Mouse (Mus musculus): ENCODE results near the gene Btk. TPM values are rescaled to one million over a fixed set of nuclear protein-coding genes. Genes with fewer than 3 reads are reported as not detected.
A peak's percentile ranks its signal among the peaks of the same experiment; 100 is the strongest.

The Btk gene
- polyA plus RNA-seq (2016; fragmentation: Nextera tagmentation; extraction: Ambion mirVana), result 1.2 and 2.2 TPM in 2 replicates

DNA sequence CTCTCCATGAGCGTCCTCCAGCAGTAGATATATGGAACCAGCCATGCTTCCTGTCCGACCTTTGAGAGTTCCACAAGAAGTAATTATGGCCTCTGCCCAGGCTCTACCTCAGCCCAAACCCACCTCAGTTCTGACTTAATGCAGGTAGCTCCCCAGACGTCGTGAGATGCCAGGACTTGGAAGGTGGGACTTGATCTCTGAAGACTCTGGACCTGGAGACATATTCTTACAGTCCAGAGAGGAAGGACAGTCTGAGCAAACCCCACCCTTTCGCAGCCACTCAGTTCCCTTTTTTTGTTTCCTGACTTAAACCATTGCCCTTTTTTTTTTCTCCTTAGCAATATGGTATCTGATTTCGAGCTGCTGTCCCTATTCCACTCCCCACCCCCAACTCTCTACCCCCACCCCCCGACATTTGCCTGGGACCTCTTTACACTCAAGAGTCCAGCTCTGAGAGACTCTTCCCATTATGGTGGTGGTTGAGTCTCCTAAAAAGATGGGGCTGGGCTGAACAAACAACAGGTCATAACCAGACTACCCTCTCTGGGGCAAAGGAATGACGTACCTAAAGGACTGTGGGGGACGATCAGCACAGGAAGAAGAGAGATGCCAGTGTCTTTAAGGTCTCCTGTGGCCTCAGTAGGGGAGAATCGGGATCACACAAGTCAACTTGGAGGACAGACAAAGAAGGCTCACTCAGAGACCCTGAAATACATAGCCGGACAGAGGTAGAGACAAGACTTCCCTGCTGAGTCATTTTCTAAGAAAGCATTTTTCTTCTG is at the start of gene Btk:
Gene Btk, minus strand, starts transcription at position 683 of the 782 bp plus-strand sequence.
- 0 out of 2 replicates have a peak, but pooled peaks cover 8% of the 10 kb centered on the region for H3K4me1 ChIP-seq (replicated peaks)
- no peak within 1 kb of the TSS for H3K27ac ChIP-seq
- H3K36me3 ChIP-seq, result peaks cover 11% of the 10 kb centered on the region; the same call in 1 of the 2 replicates
- no peak within 1 kb of the TSS for H3K4me3 ChIP-seq
- no peaks in the 10 kb centered on the region for H3K9me3 ChIP-seq
- no peak for DNase-seq (ENCODE audit: low spot score)
- H3K27me3 ChIP-seq (ENCODE audit: insufficient read depth, poor library complexity, severe bottlenecking), result no peaks in the 10 kb centered on the region
- WGBS, result 82% methylated on average over 11 of the region's 11 CpGs

DNA sequence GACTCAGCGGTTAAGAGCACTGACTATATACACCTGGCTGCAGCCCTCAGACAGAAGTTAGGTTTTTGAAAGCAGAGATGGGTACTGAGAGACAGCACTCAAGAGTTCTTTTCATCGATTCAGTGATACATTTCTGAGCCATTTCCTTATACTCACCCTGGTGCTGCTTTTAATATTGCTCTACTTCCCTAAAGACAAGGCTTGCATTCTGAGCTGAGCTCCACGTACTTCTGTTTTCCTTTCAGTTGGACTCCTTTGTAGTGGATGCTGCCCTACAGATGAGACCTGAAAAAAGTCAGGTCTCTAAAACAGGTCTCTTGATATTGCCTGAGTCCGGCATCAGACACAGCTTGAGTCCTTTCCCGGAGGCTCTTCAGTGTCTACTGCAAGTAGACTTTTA is 49.3 kb upstream of the Btk start:
- peaks cover 3% of the 10 kb centered on the region; the same call in 1 of the 2 replicates for H3K27me3 ChIP-seq (ENCODE audit: insufficient read depth, poor library complexity, severe bottlenecking)
- no peak for DNase-seq (ENCODE audit: low spot score)
- H3K27ac ChIP-seq, result no peak overlapping the region
- no peak overlapping the region for H3K4me3 ChIP-seq
- WGBS, result 88% methylated on average over 5 of the region's 5 CpGs
- H3K36me3 ChIP-seq, result no peaks in the 10 kb centered on the region
- no peaks in the 10 kb centered on the region for H3K4me1 ChIP-seq (replicated peaks)
- no peaks in the 10 kb centered on the region for H3K9me3 ChIP-seq

DNA sequence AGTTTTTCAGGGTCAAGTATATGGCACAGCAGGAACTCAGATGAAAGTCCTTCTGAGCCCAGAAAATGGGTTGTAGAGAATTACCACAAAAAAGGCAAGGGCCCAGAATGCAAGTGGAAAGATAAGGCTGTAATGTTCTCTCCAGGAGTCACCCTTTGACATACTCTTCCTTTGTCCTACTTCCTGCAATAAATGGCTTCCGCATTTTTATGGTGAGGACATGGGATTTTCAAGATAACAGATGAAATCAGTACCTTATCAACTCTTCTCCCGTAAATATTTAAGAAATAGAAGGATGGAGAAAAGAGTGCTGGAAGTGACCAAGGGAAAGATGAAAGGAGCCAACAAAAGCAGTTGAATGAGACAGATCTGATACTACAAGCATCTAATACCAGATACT is 44.8 kb upstream of the Btk start:
- Histone ChIP-seq H3K27me3 (ENCODE audit: insufficient read depth, poor library complexity, severe bottlenecking) (peaks cover 16% of the 10 kb centered on the region; the same call in 1 of the 2 replicates), H3K27ac (no peak overlapping the region), H3K4me1 (replicated peaks) (no peaks in the 10 kb centered on the region), H3K9me3 (no peaks in the 10 kb centered on the region), H3K36me3 (no peaks in the 10 kb centered on the region), H3K4me3 (no peak overlapping the region)
- 88% methylated on average over 2 of the region's 2 CpGs for WGBS
- no peak for DNase-seq (ENCODE audit: low spot score)

DNA sequence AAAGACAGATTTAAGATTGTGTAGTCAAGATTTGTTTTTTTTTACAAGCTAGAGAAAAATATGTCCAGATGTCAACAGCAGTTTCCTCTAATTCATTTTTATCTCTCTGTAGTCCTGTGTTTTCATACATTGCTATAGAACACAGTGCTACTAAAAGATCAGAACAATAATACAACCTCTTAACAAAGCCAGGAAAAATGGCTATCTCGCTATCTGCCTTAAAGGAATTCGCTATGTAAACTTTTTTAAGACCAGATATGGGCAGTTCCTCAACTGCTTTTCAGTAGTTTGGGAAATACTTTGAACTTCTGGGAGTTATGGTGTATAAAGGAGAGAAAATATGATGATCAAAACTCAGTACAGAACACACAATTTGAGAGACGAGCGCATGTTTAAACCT is 40.0 kb upstream of the Btk start:
- no peak overlapping the region for H3K27ac ChIP-seq
- no peaks in the 10 kb centered on the region for H3K36me3 ChIP-seq
- DNase-seq (ENCODE audit: low spot score), result no peak
- no peaks in the 10 kb centered on the region for H3K9me3 ChIP-seq
- H3K27me3 ChIP-seq (ENCODE audit: insufficient read depth, poor library complexity, severe bottlenecking), result peaks cover 39% of the 10 kb centered on the region
- H3K4me1 ChIP-seq (replicated peaks), result peaks cover 11% of the 10 kb centered on the region; the same call in 1 of the 2 replicates
- 93% methylated on average over 4 of the region's 4 CpGs for WGBS
- no peak overlapping the region for H3K4me3 ChIP-seq

DNA sequence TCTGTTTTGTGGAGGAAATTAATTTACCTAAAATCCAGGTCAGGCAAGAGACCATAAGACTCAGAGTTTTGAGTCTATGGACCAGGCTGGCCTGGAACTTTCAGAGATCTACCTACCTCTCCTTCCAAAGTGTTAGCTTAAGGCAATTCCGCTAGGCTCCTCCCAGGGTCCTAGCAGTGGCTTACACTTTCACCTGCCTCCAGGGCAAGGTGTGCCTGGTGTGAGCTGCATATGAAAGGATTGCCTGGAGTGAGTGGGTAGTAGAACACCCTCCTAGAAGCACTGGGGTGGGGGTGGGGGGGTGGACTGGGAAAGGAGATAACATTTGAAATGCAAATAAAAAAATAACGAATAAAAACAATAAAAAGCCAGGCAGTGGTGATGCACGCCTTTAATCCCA is 38.3 kb upstream of the Btk start:
- Histone ChIP-seq H3K27ac (no peak overlapping the region), H3K36me3 (no peaks in the 10 kb centered on the region), H3K4me1 (replicated peaks) (peaks cover 11% of the 10 kb centered on the region; the same call in 1 of the 2 replicates), H3K27me3 (ENCODE audit: insufficient read depth, poor library complexity, severe bottlenecking) (peaks cover 50% of the 10 kb centered on the region), H3K9me3 (no peaks in the 10 kb centered on the region), H3K4me3 (no peak overlapping the region)
- 80% methylated on average over 3 of the region's 3 CpGs for WGBS
- no peak for DNase-seq (ENCODE audit: low spot score)

DNA sequence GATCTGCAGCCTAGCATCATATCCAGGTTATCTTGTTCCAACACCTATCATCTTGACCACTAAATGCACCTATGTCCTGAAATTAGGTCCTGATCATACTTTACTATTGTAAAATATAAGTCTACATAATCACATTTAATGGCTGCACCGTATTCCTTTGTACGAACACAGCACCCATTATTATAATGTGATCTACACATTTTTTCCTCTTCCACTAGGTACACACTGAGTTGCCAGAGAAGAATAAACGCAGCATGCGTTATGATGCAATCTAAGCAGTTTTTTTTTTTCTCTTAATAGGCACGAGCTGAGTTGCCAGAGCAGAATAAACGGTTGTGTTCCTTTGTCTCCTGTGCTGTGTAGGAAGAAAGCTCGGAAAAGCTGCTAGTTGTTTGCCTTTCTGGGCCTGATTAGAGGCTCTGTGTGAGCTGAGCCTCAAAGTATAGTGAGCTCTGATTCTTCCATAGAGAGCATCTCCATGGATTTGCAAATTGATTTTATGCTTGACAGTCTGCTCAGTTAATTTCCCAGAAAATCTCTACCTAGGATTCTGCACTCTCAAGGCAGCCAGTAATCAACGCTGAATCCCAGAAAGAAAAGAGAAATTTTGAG is 37.0 kb upstream of the Btk start:
- DNase-seq (ENCODE audit: low spot score), result peak; percentile 12
- Histone ChIP-seq H3K27ac (peak overlapping the region; percentile 69), H3K36me3 (no peaks in the 10 kb centered on the region), H3K9me3 (no peaks in the 10 kb centered on the region), H3K27me3 (ENCODE audit: insufficient read depth, poor library complexity, severe bottlenecking) (peaks cover 45% of the 10 kb centered on the region), H3K4me3 (no peak overlapping the region), H3K4me1 (replicated peaks) (peaks cover 11% of the 10 kb centered on the region; the same call in 1 of the 2 replicates)
- 44% methylated on average over 8 of the region's 8 CpGs for WGBS

DNA sequence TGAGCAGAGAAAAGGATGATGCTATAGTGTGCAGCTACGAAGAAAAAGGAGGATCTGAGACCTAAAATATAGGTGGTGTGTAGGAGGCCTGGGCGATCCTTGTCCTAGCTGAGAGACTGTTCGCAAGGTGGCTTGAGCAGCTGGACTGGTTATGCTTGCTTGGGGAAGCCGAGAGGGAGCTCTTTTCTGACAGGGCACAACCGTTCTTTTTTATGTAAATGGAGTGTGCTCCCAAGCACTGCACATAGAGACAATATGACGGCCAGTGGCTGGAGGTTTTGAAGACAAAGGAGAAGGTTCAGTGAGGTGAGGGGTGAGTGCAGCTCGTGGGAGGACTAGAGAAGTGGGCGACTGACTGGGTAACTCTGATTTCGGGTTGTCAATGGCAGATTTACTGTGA is 36.3 kb upstream of the Btk start:
- H3K9me3 ChIP-seq, result no peaks in the 10 kb centered on the region
- no peaks in the 10 kb centered on the region for H3K36me3 ChIP-seq
- H3K27me3 ChIP-seq (ENCODE audit: insufficient read depth, poor library complexity, severe bottlenecking), result peaks cover 45% of the 10 kb centered on the region
- peak overlapping the region; percentile 69 for H3K27ac ChIP-seq
- peaks cover 11% of the 10 kb centered on the region; the same call in 1 of the 2 replicates for H3K4me1 ChIP-seq (replicated peaks)
- peak; percentile 31 for DNase-seq (ENCODE audit: low spot score)
- 39% methylated on average over 9 of the region's 9 CpGs for whole genome bisulfite sequencing
- H3K4me3 ChIP-seq, result no peak overlapping the region

DNA sequence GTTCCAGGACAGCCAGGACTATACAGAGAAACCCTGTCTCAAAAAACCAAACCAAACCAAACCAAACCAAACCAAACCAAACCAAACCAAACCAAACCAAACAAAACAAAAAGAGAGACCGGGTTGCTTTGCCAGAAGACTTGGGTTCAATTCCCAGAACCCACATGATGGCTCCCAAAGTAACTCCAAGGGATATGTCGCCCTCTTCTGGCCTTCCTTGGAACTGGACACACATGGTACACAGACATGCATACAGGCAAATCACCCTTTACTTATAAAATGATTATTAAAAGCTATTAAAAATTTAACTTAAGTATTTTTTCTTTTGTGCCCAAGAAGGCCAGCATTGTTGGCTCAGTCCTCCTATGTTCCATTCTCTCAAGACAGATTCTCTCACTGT is 30.9 kb upstream of the Btk start:
- Histone ChIP-seq H3K4me3 (no peak overlapping the region), H3K27me3 (ENCODE audit: insufficient read depth, poor library complexity, severe bottlenecking) (peaks cover 20% of the 10 kb centered on the region; the same call in 1 of the 2 replicates), H3K4me1 (replicated peaks) (peaks cover 9% of the 10 kb centered on the region; the same call in 1 of the 2 replicates), H3K27ac (no peak overlapping the region), H3K9me3 (no peaks in the 10 kb centered on the region), H3K36me3 (no peaks in the 10 kb centered on the region)
- 71% methylated on average over 2 of the region's 2 CpGs for WGBS
- no peak for DNase-seq (ENCODE audit: low spot score)

DNA sequence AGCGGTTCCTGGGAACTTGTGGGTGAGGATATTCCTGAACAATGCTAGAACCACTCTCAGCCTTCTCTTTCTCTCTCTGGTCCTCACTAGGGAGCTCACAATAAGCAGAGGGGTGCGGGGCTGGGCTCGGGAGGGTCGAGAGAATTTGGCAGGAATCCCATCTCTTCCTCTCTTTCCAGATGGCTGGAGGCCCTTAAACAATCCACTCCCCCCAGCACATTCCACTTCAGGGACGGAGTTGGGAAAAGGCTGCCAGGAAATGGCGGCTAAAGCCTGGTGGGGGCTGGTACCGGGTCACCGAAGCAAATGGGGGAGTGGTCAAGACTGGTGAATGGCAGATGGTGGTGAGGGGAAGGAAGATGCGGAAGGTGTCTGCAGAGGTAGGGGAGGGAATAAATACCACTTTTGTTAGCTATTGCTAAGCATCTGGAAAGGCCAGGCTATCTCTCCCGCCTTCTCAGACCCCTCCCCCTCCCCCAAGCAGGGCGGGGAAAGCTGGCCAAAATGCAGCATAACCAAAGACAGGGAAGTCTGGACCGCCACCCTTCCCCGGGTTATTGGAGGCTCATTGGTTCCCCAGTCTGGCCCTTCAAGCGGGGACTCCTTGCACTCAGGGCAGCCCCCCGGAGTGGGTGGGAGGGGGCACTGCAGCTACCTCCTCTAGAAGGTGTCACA is 29.1 kb upstream of the Btk start:
- peaks cover 9% of the 10 kb centered on the region; the same call in 1 of the 2 replicates for H3K4me1 ChIP-seq (replicated peaks)
- 0 out of 2 replicates have a peak, but pooled peaks cover 2% of the 10 kb centered on the region for H3K27me3 ChIP-seq (ENCODE audit: insufficient read depth, poor library complexity, severe bottlenecking)
- 21% methylated on average over 15 of the region's 15 CpGs for WGBS
- peak; percentile 73 for DNase-seq (ENCODE audit: low spot score)
- no peaks in the 10 kb centered on the region for H3K9me3 ChIP-seq
- peaks cover 1% of the 10 kb centered on the region; the same call in 1 of the 2 replicates for H3K36me3 ChIP-seq
- H3K27ac ChIP-seq, result peak overlapping the region; percentile 88
- peak overlapping the region; percentile 43 for H3K4me3 ChIP-seq

DNA sequence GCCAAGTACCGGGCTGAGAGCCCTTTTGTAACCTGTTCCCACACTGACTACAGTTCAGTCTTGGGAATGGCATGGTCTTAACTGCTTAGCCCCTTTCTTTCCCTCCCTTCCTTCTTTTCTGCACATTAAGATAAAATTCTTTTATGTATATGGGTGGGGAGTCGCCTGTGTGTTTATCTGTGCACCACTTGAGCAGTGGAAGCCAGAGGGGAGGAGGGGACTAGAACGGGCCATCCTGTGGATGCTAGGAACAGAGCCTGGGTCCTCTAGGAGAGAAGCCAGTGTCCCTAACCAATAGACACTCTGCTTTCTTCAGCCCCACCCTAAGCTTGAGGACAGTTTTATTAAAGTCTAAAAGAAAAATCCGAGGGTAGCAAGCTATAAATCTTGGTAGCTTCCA is 27.6 kb upstream of the Btk start:
- Histone ChIP-seq H3K36me3 (peaks cover 6% of the 10 kb centered on the region; the same call in 1 of the 2 replicates), H3K27me3 (ENCODE audit: insufficient read depth, poor library complexity, severe bottlenecking) (no peaks in the 10 kb centered on the region), H3K4me1 (replicated peaks) (peaks cover 9% of the 10 kb centered on the region; the same call in 1 of the 2 replicates), H3K4me3 (no peak overlapping the region), H3K27ac (no peak overlapping the region), H3K9me3 (no peaks in the 10 kb centered on the region)
- WGBS, result 83% methylated on average over 4 of the region's 4 CpGs
- no peak for DNase-seq (ENCODE audit: low spot score)

DNA sequence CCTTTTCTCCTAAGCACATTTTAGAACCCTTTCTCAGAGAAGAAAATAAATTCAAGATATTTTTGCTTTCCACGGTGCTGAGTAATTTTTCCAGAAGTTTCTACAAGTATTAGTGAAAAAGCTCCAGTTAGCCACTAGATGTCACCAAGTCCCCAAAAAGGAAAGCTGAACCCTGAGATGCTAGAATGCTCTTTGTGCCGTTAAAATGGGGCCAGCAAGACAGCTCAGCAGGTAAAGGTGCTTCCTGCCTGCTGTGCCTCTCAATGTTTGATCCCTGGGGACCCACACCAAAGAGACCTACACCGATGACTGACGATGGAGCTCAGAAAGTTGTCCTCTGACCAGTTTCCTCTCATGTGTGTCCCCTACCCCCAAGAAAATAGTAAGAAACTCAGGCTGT is 26.1 kb upstream of the Btk start:
- no peak for DNase-seq (ENCODE audit: low spot score)
- 41% methylated on average over 4 of the region's 4 CpGs for WGBS
- no peaks in the 10 kb centered on the region for H3K9me3 ChIP-seq
- H3K36me3 ChIP-seq, result peaks cover 6% of the 10 kb centered on the region; the same call in 1 of the 2 replicates
- no peak overlapping the region for H3K27ac ChIP-seq
- no peaks in the 10 kb centered on the region for H3K27me3 ChIP-seq (ENCODE audit: insufficient read depth, poor library complexity, severe bottlenecking)
- H3K4me1 ChIP-seq (replicated peaks), result peaks cover 9% of the 10 kb centered on the region; the same call in 1 of the 2 replicates
- no peak overlapping the region for H3K4me3 ChIP-seq

DNA sequence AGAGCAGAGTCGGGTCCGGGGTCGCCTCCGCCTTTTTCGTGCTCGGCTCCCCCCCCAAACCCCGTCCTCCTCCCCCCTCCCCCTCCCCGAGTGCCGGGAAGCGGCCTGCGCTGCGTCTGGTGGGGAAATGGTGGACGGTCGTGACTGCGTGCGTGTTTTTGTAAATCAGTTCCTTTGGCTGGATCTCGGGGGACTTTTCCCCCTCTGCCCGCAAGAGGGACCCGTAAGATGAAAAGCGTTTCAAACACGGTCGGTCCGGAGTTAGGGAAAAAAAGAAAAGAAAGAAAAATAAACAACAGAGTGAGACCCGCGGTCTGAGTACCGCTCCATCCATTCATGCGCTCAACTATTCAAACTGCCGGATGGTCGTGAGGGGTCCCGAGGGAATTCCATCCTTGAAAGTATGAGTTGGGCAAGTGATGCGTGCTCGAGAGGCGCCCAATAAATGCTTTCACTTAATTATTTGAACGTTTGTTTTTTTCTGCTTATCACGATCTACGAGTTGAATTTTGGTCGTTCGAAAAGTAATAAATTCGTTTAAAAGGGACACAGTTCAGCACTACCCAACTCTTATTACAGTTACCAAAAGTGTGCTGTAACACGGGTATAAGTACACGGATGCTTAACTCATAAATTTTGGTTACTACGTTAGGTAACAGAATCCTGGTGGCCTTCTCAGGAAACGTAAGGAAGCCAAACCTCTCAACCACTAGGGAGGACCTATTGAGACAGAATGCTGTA is 18.2 kb upstream of the Btk start:
- DNase-seq (ENCODE audit: low spot score), result no peak
- Histone ChIP-seq H3K4me3 (peak overlapping the region; percentile 61), H3K36me3 (peaks cover 11% of the 10 kb centered on the region; the same call in 1 of the 2 replicates), H3K9me3 (no peaks in the 10 kb centered on the region), H3K27me3 (ENCODE audit: insufficient read depth, poor library complexity, severe bottlenecking) (no peaks in the 10 kb centered on the region), H3K4me1 (replicated peaks) (peaks cover 23% of the 10 kb centered on the region; the same call in 1 of the 2 replicates), H3K27ac (peak overlapping the region; percentile 92)
- WGBS, result 19% methylated on average over 43 of the region's 43 CpGs

Data from hindbrain, embryonic 10.5 days (tissue).